Mouse (Mus musculus): Measurements from ENCODE around the gene Tmem63c.

The Tmem63c gene

GRCm38 (mm10) chr12:87130224-87130623, 109.1 kb downstream of the Tmem63c start:
- DNase-seq (ENCODE audit: low spot score in 2 of 2): no peak

GRCm38 (mm10) chr12:87131181-87131580, 110.0 kb downstream of the Tmem63c start:
- DNase-seq (ENCODE audit: low spot score in 2 of 2): no peak

- DNase-seq (ENCODE audit: low spot score in 2 of 2): no peak
Measured at GRCm38 (mm10) chr12:87131619-87132018, 110.5 kb downstream of the Tmem63c start.

GRCm38 (mm10) chr12:87132210-87132609, 111.1 kb downstream of the Tmem63c start:
- no peak for DNase-seq (ENCODE audit: low spot score in 2 of 2)

GRCm38 (mm10) chr12:87132784-87133183, 111.6 kb downstream of the Tmem63c start:
- no peak for DNase-seq (ENCODE audit: low spot score in 2 of 2)

GRCm38 (mm10) chr12:87137439-87138341, 116.5 kb downstream of the Tmem63c start:
- no peak for DNase-seq (ENCODE audit: low spot score in 2 of 2)

GRCm38 (mm10) chr12:87138342-87138701, 117.2 kb downstream of the Tmem63c start:
- DNase-seq (ENCODE audit: low spot score in 2 of 2): no peak

GRCm38 (mm10) chr12:87138768-87139167, 117.6 kb downstream of the Tmem63c start:
- no peak for DNase-seq (ENCODE audit: low spot score in 2 of 2)

All from frontal cortex, postnatal 25 days (tissue).